Mouse (Mus musculus): ENCODE results near the gene Taf9b. TPM values are rescaled to one million over a fixed set of nuclear protein-coding genes. Genes with fewer than 3 reads are reported as not detected.
A peak's percentile ranks its signal among the peaks of the same experiment; 100 is the strongest.

The Taf9b gene
- total and polyA plus RNA-seq, 3 experiments, result 1.9 to 2.5 TPM; not detected in 1

DNA sequence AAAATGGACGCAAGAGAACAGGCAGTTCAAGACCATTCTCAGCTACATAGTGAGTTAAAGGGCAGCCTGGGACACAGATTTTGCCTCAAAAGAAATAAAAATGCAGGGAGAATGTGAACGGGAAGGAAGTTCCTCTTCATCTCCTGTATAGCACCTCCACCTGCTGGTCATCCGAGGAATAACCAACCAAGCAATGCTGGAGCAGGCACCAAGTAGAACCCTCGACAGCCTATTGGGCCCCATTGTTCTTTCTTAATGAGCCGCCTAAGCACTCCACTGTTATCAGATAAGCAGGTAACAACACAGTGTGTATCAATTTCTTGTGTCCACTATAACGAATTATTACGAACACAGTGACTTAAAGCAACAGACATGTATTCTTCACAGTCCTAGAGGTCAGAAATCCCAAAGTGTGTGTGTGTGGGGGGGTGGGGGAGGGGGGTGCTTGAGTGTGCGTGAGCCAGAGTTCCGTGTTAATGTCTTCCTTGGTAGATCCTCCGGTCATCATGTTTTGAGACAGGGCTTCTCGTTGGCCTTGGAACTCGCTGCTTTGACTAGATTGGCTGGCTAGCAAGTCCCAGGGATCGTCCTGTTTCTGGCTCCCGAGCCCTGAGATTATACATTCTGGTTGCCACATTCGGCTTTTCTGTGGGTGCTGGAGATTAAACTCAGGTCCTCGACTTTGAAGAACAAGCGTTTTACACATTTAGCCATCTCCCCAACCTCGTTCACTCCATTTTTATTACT is 49.7 kb downstream of the Taf9b start:
- H3K9ac ChIP-seq (ENCODE audit: control insufficient read depth, low read depth, low read length, poor library complexity, severe bottlenecking), result peak overlapping the region; percentile 75
- peak; percentile 89 for DNase-seq (ENCODE audit: low read depth, low spot score)
- peak overlapping the region; percentile 63 to 87 for H3K4me3 ChIP-seq (ENCODE audit: control insufficient read depth in 1 of 2, insufficient read depth in 1 of 2, low read depth in 2 of 2, low read length in 2 of 2)

DNA sequence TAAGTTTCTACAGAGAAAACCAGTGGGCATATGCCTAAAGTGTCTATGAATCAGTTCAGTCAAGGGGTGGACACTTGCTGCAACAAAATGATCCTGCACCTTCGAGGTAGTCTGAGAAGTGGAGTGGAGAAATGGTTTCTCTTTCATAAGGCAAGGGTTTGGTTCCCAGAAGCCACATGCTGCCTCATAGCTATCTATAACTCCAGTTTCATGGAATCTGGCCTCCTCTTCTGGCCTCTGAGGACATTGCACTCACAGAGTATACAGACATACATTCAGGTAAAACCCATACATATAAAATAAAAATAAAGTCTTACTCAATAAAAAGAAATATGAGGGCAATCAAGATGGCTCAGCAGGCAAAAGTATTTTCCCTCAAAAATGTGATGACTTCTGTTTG is 55.9 kb downstream of the Taf9b start:
- H3K9ac ChIP-seq (ENCODE audit: control insufficient read depth, low read depth, low read length, poor library complexity, severe bottlenecking), result peak overlapping the region; percentile 43; the same call in 1 of the 2 replicates
- peak; percentile 54; the same call in 1 of the 2 replicates for TF ChIP-seq MYC (IDR thresholded peaks at IDR 0.05; ENCODE audit: low read depth, low read length)
- TF ChIP-seq UBTF (IDR thresholded peaks at IDR 0.05; ENCODE audit: borderline replicate concordance, insufficient read depth, low read depth, low read length), result no peak
- TF ChIP-seq RAD21 (IDR thresholded peaks at IDR 0.05; ENCODE audit: low read depth, low read length), result peak; percentile 83
- TF ChIP-seq TBP (IDR thresholded peaks at IDR 0.05; ENCODE audit: low read depth, low read length), result no peak
- no peak for TF ChIP-seq ZMIZ1 (IDR thresholded peaks at IDR 0.05; ENCODE audit: low read depth, low read length)
- no peak for TF ChIP-seq E2F4 (IDR thresholded peaks at IDR 0.05; ENCODE audit: borderline replicate concordance, low read depth, low read length)
- TF ChIP-seq SMC3 (IDR thresholded peaks at IDR 0.05; ENCODE audit: low read depth, low read length), result peak; percentile 70
- no peak for TF ChIP-seq HCFC1 (IDR thresholded peaks at IDR 0.05; ENCODE audit: low read depth, low read length)
- TF ChIP-seq USF1 (IDR thresholded peaks at IDR 0.05; ENCODE audit: low read depth, low read length), result no peak
- TF ChIP-seq MEF2A (IDR thresholded peaks at IDR 0.05; ENCODE audit: extremely low read depth, insufficient replicate concordance, low read depth, low read length, poor library complexity, severe bottlenecking), result no peak
- peak; percentile 25 to 80 (median 74); a peak in 5 of 6 replicates for TF ChIP-seq CTCF (IDR thresholded peaks at IDR 0.05 in 2 of 3, conservative IDR thresholded peaks at IDR 0.05 in 1 of 3; ENCODE audit: control insufficient read depth in 1 of 3, insufficient read depth in 1 of 3, low read depth in 2 of 3, low read length in 3 of 3, poor library complexity in 1 of 3, severe bottlenecking in 1 of 3)
- peak; percentile 75 for TF ChIP-seq ZC3H11A (IDR thresholded peaks at IDR 0.05; ENCODE audit: low read depth, low read length)
- TF ChIP-seq SIN3A (IDR thresholded peaks at IDR 0.05; ENCODE audit: low read length), result peak; percentile 41; the same call in 1 of the 2 replicates
- TF ChIP-seq ZNF384 (IDR thresholded peaks at IDR 0.05; ENCODE audit: low read depth, low read length), result no peak
- TF ChIP-seq MXI1 (IDR thresholded peaks at IDR 0.05; ENCODE audit: low read depth, low read length), result no peak
- TF ChIP-seq ELF1 (IDR thresholded peaks at IDR 0.05; ENCODE audit: low read depth, low read length), result no peak
- no peak for TF ChIP-seq POLR2AphosphoS2 (IDR thresholded peaks at IDR 0.05; ENCODE audit: low read length)
- peak; percentile 60 for DNase-seq (ENCODE audit: low read depth, low spot score)

More for the DNA sequence above, 49.7 kb downstream of the Taf9b start:
- Histone ChIP-seq H3K27ac (ENCODE audit: control insufficient read depth, low read depth, low read length) (peak overlapping the region; percentile 68), H3K36me3 (ENCODE audit: control insufficient read depth in 1 of 2, insufficient read depth in 2 of 2, low read length in 2 of 2) (no peaks in the 10 kb centered on the region), H3K79me2 (ENCODE audit: control insufficient read depth, insufficient read depth, low read length, poor library complexity) (no peaks in the 10 kb centered on the region), H3K4me1 (ENCODE audit: control insufficient read depth in 1 of 2, insufficient read depth in 2 of 2, low read length in 2 of 2) (no peaks in the 10 kb centered on the region; a peak in 1 of 4 replicates), H3K9me3 (replicated peaks; ENCODE audit: insufficient read depth, low read length) (no peaks in the 10 kb centered on the region), H3K27me3 (ENCODE audit: control insufficient read depth in 1 of 2, insufficient read depth in 2 of 2, low read length in 2 of 2) (no peaks in the 10 kb centered on the region)
- TF ChIP-seq MAX (IDR thresholded peaks at IDR 0.05; ENCODE audit: low read length), result peak; percentile 40; the same call in 1 of the 2 replicates
- TF ChIP-seq MEF2A (IDR thresholded peaks at IDR 0.05; ENCODE audit: extremely low read depth, insufficient replicate concordance, low read depth, low read length, poor library complexity, severe bottlenecking), result no peak
- TF ChIP-seq HCFC1 (IDR thresholded peaks at IDR 0.05; ENCODE audit: low read depth, low read length), result 0 out of 2 replicates have a peak, but pooled peaks have one; percentile 17
- 0 out of 2 replicates have a peak, but pooled peaks have one; percentile 21 for TF ChIP-seq SIN3A (IDR thresholded peaks at IDR 0.05; ENCODE audit: low read length)
- no peak for TF ChIP-seq E2F4 (IDR thresholded peaks at IDR 0.05; ENCODE audit: borderline replicate concordance, low read depth, low read length)
- TF ChIP-seq USF1 (IDR thresholded peaks at IDR 0.05; ENCODE audit: low read depth, low read length), result no peak
- no peak for TF ChIP-seq USF2 (IDR thresholded peaks at IDR 0.05; ENCODE audit: borderline replicate concordance in 1 of 2, insufficient read depth in 1 of 2, low read depth in 1 of 2, low read length in 2 of 2)
- no peak for TF ChIP-seq POLR2AphosphoS2 (IDR thresholded peaks at IDR 0.05; ENCODE audit: low read length)
- peak; percentile 85 for TF ChIP-seq ZC3H11A (IDR thresholded peaks at IDR 0.05; ENCODE audit: low read depth, low read length)
- TF ChIP-seq SMC3 (IDR thresholded peaks at IDR 0.05; ENCODE audit: low read depth, low read length), result peak; percentile 85
- peak; percentile 49; the same call in 1 of the 2 replicates for TF ChIP-seq GATA1 (IDR thresholded peaks at IDR 0.05; ENCODE audit: low read depth, low read length)
- peak; percentile 49 for TF ChIP-seq ZNF384 (IDR thresholded peaks at IDR 0.05; ENCODE audit: low read depth, low read length)
- TF ChIP-seq CTCF (IDR thresholded peaks at IDR 0.05 in 2 of 3, conservative IDR thresholded peaks at IDR 0.05 in 1 of 3; ENCODE audit: control insufficient read depth in 1 of 3, insufficient read depth in 1 of 3, low read depth in 2 of 3, low read length in 3 of 3, poor library complexity in 1 of 3, severe bottlenecking in 1 of 3), result peak; percentile 58 to 91 (median 67)
- TF ChIP-seq RAD21 (IDR thresholded peaks at IDR 0.05; ENCODE audit: low read depth, low read length), result peak; percentile 97

More for the DNA sequence above, 55.9 kb downstream of the Taf9b start:
- Histone ChIP-seq H3K27ac (ENCODE audit: control insufficient read depth, low read depth, low read length) (no peak overlapping the region), H3K36me3 (ENCODE audit: control insufficient read depth in 1 of 2, insufficient read depth in 2 of 2, low read length in 2 of 2) (no peaks in the 10 kb centered on the region; a peak in 1 of 4 replicates), H3K4me3 (ENCODE audit: control insufficient read depth in 1 of 2, insufficient read depth in 1 of 2, low read depth in 2 of 2, low read length in 2 of 2) (no peak overlapping the region), H3K79me2 (ENCODE audit: control insufficient read depth, insufficient read depth, low read length, poor library complexity) (no peaks in the 10 kb centered on the region), H3K4me1 (ENCODE audit: control insufficient read depth in 1 of 2, insufficient read depth in 2 of 2, low read length in 2 of 2) (peaks cover 0 to 2% of the 10 kb centered on the region in 2 experiments; a peak in 1 of 4 replicates), H3K27me3 (ENCODE audit: control insufficient read depth in 1 of 2, insufficient read depth in 2 of 2, low read length in 2 of 2) (no peaks in the 10 kb centered on the region), H3K9me3 (replicated peaks; ENCODE audit: insufficient read depth, low read length) (no peaks in the 10 kb centered on the region)

Measured in MEL (cell line).